Mouse (Mus musculus): ENCODE data around the gene Lef1.

Lef1 gene

GRCm38 (mm10) chr3:131144250-131144649, 34.0 kb downstream of the Lef1 start:
- no peak for DNase-seq

DNA sequence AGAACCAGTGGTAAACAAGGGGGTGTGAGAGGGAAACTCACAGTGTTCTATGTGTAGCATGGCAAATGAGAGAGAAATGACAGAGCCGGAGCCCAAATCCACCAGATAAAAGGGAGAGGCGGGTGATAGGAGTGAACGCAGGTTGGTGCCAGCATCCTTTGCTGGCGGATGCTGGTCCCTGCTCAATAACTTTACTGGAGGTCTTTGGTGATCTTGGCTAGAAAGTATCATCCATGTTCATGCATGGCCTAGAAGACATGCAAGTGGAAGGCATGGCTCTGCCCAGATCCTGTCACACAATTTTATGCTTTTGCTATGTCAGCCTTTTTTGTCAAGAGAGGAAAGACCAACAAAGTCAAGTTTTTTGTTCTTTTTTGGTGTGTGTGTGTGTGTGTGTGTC, 42.6 kb downstream of the Lef1 start:
- no peak for DNase-seq

DNA sequence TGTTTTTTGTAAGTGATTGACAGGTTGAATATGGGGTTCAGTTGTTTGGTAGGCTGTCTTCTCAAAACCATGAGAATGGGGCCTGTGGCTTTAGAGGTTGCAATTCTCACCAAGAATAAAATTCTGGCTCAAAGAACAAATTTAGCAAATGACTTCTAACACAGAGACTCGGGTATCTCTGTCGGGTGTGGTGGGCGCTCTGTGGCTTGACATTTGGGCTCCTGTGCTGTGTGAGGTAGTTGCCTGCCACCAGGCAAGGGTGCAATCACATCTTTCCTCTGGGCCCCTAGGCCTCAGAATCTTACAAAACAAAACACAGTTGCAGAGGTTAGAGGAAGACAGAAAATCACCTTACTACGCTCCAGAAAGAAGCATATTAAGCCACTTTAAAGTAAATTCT, 43.6 kb downstream of the Lef1 start:
- DNase-seq: no peak

GRCm38 (mm10) chr3:131154576-131154975, 44.3 kb downstream of the Lef1 start:
- DNase-seq: no peak

- no peak for DNase-seq
Measured at GRCm38 (mm10) chr3:131155066-131155465, 44.8 kb downstream of the Lef1 start.

DNA sequence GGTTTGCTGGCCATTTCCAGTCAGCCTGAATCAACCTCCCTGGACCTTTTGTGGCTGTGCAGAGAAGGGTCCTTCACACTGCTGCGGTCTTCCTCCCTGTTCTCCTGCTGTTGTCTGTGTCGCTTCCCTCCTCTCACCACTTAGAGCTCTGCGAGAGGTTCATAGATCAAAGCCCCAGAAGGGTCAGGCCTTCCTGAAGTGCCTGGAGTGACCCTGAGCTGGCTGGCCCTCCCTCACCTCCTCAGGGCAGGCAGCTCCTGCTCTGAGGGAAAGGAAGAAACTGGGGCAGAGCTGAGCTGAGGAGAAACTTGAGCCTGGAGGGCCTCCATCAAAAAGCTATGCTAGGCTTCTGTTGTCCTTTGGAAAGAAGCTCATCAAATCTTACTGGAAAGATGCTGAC, 45.4 kb downstream of the Lef1 start:
- no peak for DNase-seq

DNA sequence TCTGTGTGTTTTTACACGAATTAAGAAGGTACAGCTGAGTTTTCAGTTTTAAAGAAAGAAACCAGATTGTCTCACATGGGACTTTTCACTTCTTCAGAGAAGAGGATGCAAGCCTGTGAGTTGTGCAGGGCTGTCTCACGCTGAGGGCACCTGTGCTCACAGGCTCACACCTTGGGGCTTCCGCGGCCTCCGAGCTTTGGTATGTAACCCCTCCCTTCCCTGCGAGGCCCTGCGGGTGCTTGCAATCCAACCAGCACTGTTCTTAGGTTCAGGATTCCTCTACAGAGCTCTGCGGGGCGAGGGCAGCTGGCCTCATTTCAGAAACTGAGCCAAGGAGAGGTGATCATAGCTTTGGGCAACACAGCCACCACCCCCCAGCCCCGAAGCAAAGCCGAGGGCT, 46.1 kb downstream of the Lef1 start:
- no peak for DNase-seq

- no peak for DNase-seq
Measured at GRCm38 (mm10) chr3:131157471-131157870, 47.2 kb downstream of the Lef1 start.

DNA sequence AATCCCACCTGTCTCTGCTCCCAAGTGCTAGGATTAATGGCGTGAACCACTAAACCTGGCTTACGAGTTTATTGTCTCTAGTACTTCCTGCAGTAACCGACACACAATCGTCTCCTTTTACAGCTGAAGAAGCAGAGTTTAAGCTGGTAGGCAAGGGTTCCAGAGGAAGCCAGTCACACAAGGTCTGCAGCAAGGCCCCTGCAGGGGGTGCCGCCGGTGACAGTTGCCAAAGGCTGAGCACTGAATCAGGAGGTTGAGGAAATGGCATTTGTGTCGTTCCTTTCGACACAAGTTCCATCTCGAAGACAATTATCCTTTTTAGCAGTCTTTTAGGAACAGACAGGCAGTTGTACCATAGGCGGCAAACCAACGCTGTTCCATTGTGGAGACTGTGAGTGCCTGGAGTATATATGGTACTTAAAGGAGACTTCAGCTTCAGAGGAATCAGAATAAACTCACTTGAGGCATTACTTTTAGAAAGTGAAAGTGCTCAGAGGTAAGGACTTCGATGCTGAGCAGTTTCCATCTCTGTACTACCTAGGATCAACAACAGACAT, 49.0 kb downstream of the Lef1 start:
- no peak for DNase-seq

DNA sequence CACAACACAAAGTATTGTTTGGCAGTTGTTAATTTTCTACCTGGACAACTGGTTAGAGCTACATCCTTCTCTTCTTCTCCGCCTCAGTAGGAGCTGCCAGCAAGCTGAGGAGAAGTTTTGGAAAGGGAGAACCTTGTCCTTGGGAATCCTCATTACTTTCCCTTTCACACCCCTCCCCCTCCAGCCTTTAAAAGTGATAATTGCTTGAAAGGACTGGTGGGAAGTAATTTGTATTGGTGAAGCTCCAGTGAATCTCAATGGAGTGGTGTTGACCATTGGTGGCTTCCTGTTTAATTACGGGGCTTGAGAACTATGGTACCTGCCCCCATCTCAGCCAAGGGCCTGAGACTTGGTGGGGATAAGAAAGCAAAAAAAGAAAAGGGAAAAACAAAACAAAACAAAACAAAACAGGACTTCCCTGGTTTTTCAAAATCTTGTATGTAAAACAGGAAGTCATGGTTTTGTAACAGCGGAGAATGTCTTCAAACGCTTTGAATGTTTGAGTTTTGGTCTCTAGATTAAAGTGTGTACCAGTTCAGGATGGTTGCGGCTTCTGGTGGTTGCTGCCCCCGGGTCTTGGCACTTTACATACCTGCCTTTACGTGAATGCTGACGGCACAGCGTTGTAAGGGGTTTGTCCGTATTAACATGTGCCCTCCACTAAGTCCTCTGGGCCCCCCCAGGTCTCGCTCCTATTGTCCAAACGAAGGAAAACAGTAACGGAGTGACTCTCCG, 49.8 kb downstream of the Lef1 start:
- DNase-seq: no peak

DNA sequence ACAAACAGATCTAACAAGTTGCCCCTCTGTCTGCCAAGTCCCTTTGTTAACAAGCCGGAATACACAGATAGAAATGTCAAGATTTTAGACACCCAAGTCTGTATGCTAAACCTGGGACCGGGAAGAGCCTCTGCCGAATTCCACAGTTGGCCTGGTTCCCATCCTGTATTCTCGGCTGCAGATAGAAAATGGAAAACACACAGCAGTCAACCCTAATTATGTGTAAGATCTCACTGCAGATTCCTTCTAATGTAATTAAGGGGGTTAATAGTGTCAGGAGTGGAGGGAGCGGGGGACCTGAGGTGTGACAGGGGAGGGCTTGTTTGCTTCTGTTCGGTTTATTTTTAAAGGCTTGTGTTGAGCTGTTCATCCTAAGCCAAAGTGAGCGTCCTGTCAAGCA, 50.6 kb downstream of the Lef1 start:
- DNase-seq: no peak

DNA sequence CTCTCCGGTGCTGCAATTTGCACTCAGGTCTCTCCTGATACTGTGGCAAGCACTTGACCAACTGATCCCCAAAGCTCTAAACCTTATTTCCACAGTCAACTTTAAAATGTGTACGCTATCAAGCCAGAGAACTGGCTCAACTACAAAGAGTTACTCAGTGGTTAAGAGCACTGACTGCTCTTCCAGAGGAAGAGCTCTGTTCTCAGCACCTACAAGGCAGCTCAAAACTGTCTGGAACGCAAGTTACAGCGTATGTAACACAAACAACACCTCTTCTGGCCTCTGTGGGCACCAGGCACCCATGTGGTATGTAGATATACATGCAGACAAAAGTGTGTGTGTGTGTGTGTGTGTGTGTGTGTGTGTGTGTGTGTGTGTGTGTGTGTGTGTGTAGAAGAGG, 57.5 kb downstream of the Lef1 start:
- no peak for DNase-seq

DNA sequence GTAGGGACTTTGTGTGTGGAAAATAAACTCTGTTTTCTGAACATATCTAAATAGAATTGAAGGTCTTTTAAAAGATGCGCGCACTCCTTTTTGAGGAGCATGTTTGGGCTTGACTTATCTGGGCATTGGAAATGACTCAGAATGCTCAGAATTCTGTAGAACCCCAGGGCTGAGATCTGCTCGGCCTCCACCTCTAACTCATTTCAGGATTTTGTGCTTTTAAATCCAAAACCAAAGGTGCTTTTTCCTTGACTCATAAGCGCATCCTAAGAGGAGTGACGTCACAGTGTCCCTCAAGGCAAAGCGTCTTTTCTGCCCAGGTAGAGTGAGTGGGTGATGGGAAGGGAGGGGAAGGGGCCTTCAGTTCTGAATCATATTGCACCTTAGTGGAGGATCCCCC, 58.9 kb downstream of the Lef1 start:
- no peak for DNase-seq

DNA sequence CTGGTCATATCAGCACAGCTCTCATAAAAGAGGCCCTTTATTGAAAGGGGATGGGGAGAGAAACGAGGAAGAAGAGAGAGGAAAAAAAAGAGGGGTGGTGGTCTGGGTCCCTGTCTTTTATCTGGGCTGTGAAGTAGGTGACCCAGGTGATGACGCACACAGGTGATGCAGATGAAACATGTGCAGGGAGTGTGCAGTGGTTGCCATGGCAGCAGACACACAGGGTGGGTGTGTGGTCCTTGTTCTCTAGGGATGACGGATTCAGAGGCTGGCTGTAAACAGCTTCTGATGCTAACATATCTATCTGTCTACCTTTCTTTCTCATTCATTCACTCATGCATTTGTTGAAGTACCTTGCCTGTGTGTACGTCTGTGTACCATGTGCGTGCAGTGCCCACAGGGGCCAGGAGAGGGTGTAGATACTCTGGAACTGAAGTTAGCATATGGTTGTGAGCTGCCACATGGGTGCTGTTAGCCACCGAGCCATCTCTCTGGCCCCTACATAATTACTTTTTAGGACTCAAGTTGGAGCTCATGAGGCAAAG, 59.9 kb downstream of the Lef1 start:
- DNase-seq: no peak

GRCm38 (mm10) chr3:131171292-131171960, 61.2 kb downstream of the Lef1 start:
- no peak for DNase-seq

- DNase-seq: no peak
Measured at GRCm38 (mm10) chr3:131172293-131172692, 62.0 kb downstream of the Lef1 start.

- no peak for DNase-seq
Measured at GRCm38 (mm10) chr3:131181006-131181405, 70.7 kb downstream of the Lef1 start.

- no peak for DNase-seq
Measured at GRCm38 (mm10) chr3:131182158-131182557, 71.9 kb downstream of the Lef1 start.

DNA sequence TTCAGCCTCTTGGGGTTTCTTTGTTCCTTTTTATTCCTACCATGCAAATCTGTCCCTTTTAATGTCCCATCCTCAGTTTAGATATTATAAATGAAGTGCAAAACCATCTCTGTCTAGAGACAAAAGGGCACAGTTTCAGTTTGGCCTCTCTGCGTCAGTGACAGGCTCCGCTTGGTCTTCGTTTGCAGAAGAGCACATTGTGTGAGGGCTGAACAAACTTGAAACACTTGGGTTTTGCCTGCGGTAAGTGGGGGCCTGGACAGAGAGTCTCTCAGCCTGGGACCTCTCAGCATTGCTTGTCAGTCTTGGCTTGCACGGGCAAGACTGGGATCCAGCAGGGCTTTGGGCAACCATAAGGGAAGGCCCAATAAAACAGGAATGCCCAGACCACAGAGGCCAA, 75.9 kb downstream of the Lef1 start:
- no peak for DNase-seq

DNA sequence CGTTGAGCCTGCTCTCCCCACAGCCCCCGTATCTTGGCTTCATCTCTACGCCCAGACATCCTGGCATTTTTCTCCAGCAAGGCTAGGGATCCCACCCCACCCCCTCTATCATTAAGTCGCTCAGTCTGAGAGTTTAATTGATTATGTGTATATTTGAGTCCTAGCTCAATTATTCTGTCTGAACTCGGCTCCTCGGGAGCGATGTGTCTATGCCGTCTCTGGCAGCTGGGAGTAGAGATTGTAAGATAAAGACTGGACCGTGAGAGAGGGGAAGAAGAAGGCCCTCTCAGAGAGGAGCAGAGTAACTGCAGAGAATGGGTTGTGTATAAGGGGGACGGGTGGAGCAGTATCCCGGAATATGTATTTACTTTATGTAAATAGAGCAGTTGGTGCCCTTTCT, 80.0 kb downstream of the Lef1 start:
- no peak for DNase-seq

- DNase-seq: no peak
Measured at GRCm38 (mm10) chr3:131190671-131191367, 80.5 kb downstream of the Lef1 start.

GRCm38 (mm10) chr3:131191454-131191853, 81.2 kb downstream of the Lef1 start:
- DNase-seq: no peak

DNA sequence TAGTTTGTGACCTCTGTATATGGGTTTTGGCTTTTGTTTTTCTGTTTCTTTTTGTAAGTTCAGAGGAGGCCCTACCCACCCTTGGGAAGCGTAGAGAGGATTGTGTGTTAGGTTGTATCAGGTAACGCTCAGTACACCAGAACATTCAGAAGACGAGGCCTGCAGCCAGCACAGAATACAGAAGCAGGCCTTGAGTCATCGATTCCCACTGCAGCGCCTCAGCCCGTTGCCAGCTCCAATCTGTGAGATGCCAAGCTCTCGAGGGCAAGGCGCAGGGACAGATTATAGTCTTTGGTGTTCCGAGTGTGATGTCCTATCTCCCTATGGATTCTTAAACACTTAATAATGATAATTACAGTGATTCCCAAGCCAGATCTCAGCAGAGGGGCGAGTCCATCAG, 85.8 kb downstream of the Lef1 start:
- no peak for DNase-seq
